9 mouse cellular contexts compared by ENCODE assay signal in the genomic region with DNA sequence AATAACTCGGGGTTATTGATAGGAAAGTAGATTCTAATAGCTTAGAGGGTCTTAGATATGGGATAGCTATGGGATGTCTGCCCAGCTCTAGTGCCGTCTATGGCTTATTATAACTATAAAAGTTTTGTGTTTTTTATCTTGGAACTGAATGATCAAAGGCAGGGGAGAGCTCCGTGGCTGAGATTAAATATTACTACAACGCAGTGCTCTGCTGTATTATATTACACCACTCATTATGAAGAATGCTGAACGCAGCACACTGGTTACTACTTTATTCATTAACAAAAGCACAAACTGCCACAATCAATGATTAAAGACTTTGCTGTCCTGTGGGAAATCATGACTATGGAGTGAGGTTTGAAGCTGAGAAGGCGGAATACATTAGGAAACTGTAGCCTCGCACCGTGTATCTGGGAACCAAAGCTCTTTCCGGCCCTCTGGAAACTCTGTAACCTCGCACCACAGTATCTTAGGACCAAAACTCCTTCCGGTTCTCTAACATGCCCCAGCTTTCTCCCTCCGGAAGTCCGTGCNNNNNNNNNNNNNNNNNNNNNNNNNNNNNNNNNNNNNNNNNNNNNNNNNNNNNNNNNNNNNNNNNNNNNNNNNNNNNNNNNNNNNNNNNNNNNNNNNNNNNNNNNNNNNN. TPM values are rescaled to one million over a fixed set of nuclear protein-coding genes. Genes with fewer than 3 reads are reported as not detected.
DNase-seq lines count a peak whose midpoint lies in the region; ATAC-seq lines count a peak whose summit lies in the region.
"Had no signal": no experiment of that assay in that cellular context is flagged by ENCODE, and none has a peak within 500 bp of the region (broad histone marks: within the 10 kb centered on the region; RNA-seq: fewer than 3 reads in every experiment).

No protein-coding gene starts in this region.

- H3K9ac ChIP-seq in hindbrain, embryonic 13.5 days, result no peak overlapping the region
- H3K9ac ChIP-seq in kidney, embryonic 16.5 days (replicated peaks; ENCODE audit: low read length), result peak overlapping the region; percentile 20
- H3K9ac ChIP-seq in midbrain, embryonic 14.5 days (replicated peaks; ENCODE audit: low read length), result no peak overlapping the region

- whole genome bisulfite sequencing in hindbrain, embryonic 13.5 days, result 56% methylated on average over 13 of the region's 13 CpGs
- WGBS in kidney, embryonic 16.5 days, result 56% methylated on average over 13 of the region's 13 CpGs
- 62% methylated on average over 13 of the region's 13 CpGs for WGBS in midbrain, embryonic 14.5 days

- H3K27ac ChIP-seq in hindbrain, embryonic 13.5 days, result no peak overlapping the region
- H3K27ac ChIP-seq in kidney, embryonic 16.5 days (ENCODE audit: low read length), result peak overlapping the region; percentile 70
- no peak overlapping the region for H3K27ac ChIP-seq in midbrain, embryonic 14.5 days (replicated peaks; ENCODE audit: low read depth, low read length)

- no peaks in the 10 kb centered on the region for H3K27me3 ChIP-seq in hindbrain, embryonic 13.5 days
- H3K27me3 ChIP-seq in kidney, embryonic 16.5 days (ENCODE audit: insufficient read depth, low read length), result no peaks in the 10 kb centered on the region
- no peaks in the 10 kb centered on the region for H3K27me3 ChIP-seq in midbrain, embryonic 14.5 days (ENCODE audit: control insufficient read depth, insufficient read depth, low read length)

- H3K4me2 ChIP-seq in hindbrain, embryonic 13.5 days, result no peak overlapping the region
- peak overlapping the region; percentile 21 for H3K4me2 ChIP-seq in kidney, embryonic 16.5 days (replicated peaks; ENCODE audit: low read depth, low read length)
- no peak overlapping the region for H3K4me2 ChIP-seq in midbrain, embryonic 14.5 days (ENCODE audit: low read length)

- no peaks in the 10 kb centered on the region for H3K36me3 ChIP-seq in hindbrain, embryonic 13.5 days
- H3K36me3 ChIP-seq in kidney, embryonic 16.5 days (ENCODE audit: insufficient read depth, low read length), result no peaks in the 10 kb centered on the region
- H3K36me3 ChIP-seq in midbrain, embryonic 14.5 days (ENCODE audit: control insufficient read depth, insufficient read depth, low read length), result no peaks in the 10 kb centered on the region
- H3K36me3 ChIP-seq: G1E had no signal

- peak; percentile 9 to 27 for DNase-seq in heart, postnatal 10 days
- DNase-seq in heart, postnatal 25 days (ENCODE audit: low spot score), result no peak
- peak; percentile 39 for DNase-seq in midbrain, embryonic 14.5 days
- no peak for DNase-seq in left cerebral cortex, postnatal 25 days (ENCODE audit: low spot score in 2 of 2)
- no peak for DNase-seq in spleen, adult 18-20 months
- DNase-seq: adrenal gland, adult 8-10 months had no signal

- H3K4me3 ChIP-seq in hindbrain, embryonic 13.5 days, result no peak overlapping the region
- H3K4me3 ChIP-seq in kidney, embryonic 16.5 days (ENCODE audit: low read length), result no peak overlapping the region
- no peak overlapping the region for H3K4me3 ChIP-seq in midbrain, embryonic 14.5 days (replicated peaks; ENCODE audit: low read depth, low read length)

- intact Hi-C loops in heart, postnatal 10 days (cut with DNase I), result loop anchor here (1.0 to 2.0 kb wide), 2 partner anchors 81 to 257 kb away; a partner anchor contains a TSS
- intact Hi-C loops in heart, postnatal 25 days (cut with DNase I), result loop anchor here (1.0 kb wide), 1 partner anchor 82 kb away; no protein-coding TSS in a partner anchor
- intact Hi-C loops in left cerebral cortex, postnatal 25 days (cut with DNase I), result loop anchor here (5.0 kb wide), 1 partner anchor 80 kb away; a partner anchor contains a TSS

- H3K4me1 ChIP-seq in hindbrain, embryonic 13.5 days (replicated peaks), result peaks cover 5% of the 10 kb centered on the region; the same call in 1 of the 2 replicates
- H3K4me1 ChIP-seq in kidney, embryonic 16.5 days (ENCODE audit: insufficient read depth, low read length), result peaks cover 6% of the 10 kb centered on the region; the same call in 1 of the 2 replicates
- peaks cover 5% of the 10 kb centered on the region; the same call in 1 of the 2 replicates for H3K4me1 ChIP-seq in midbrain, embryonic 14.5 days (ENCODE audit: control insufficient read depth, insufficient read depth, low read length)

- ATAC-seq in hindbrain, embryonic 13.5 days (ENCODE audit: low FRiP score), result peak; percentile 49; the same call in 1 of the 2 replicates
- peak; percentile 83 for ATAC-seq in kidney, embryonic 16.5 days (ENCODE audit: low FRiP score, low TSS enrichment)
- ATAC-seq in midbrain, embryonic 14.5 days (ENCODE audit: low FRiP score, low TSS enrichment), result peak; percentile 31; the same call in 1 of the 2 replicates

- H3K9me3 ChIP-seq in hindbrain, embryonic 13.5 days, result no peaks in the 10 kb centered on the region
- H3K9me3 ChIP-seq in kidney, embryonic 16.5 days (ENCODE audit: low read length), result no peaks in the 10 kb centered on the region
- no peaks in the 10 kb centered on the region for H3K9me3 ChIP-seq in midbrain, embryonic 14.5 days (ENCODE audit: control insufficient read depth, low read length)
- H3K9me3 ChIP-seq: G1E had no signal

RNA-seq across cellular contexts. Expression of a gene that starts 27.8 kb away (rescaled TPM):
- 10 to 100 TPM; 49.0 to 52.7 TPM for total RNA-seq in heart, postnatal 10 days (2021)
- total RNA-seq in heart, postnatal 25 days (2021), result 10 to 100 TPM; 19.2 to 20.3 TPM
- 211 and 214 TPM in 2 replicates for polyA plus RNA-seq in hindbrain, embryonic 13.5 days (2015; fragmentation: Nextera tagmentation; extraction: Ambion mirVana)
- polyA plus RNA-seq in kidney, embryonic 16.5 days (2015; fragmentation: Nextera tagmentation; extraction: Ambion mirVana), result 41.4 and 46.2 TPM in 2 replicates
- 277 and 289 TPM in 2 replicates for polyA plus RNA-seq in midbrain, embryonic 14.5 days (2014; fragmentation: Nextera tagmentation; extraction: Ambion mirVana)
- 100 to 1,000 TPM; 110 to 118 TPM for total RNA-seq in left cerebral cortex, postnatal 25 days (2021)
- polyA plus RNA-seq: G1E had no signal

Comparison
In these comparisons a context has a peak if more than half of its experiments do, and no peak if none do; other contexts are left out.
1. DNase-seq: peak in heart, postnatal 10 days (2 of 2) and midbrain, embryonic 14.5 days (single experiment); none in heart, postnatal 25 days (single experiment), left cerebral cortex, postnatal 25 days (0 of 2) and spleen, adult 18-20 months (0 of 2).
2. ATAC-seq: peak in every context shown above with its lines; median percentile 83 in kidney, embryonic 16.5 days; 49 in hindbrain, embryonic 13.5 days; 31 in midbrain, embryonic 14.5 days.